Mouse (Mus musculus): ENCODE data around the gene AL732309.1. TPM values are rescaled to one million over a fixed set of nuclear protein-coding genes. Genes with fewer than 3 reads are reported as not detected.

Gene AL732309.1
- total RNA-seq (2021) = 1 to 10 TPM; 1.9 to 3.2 TPM

DNA sequence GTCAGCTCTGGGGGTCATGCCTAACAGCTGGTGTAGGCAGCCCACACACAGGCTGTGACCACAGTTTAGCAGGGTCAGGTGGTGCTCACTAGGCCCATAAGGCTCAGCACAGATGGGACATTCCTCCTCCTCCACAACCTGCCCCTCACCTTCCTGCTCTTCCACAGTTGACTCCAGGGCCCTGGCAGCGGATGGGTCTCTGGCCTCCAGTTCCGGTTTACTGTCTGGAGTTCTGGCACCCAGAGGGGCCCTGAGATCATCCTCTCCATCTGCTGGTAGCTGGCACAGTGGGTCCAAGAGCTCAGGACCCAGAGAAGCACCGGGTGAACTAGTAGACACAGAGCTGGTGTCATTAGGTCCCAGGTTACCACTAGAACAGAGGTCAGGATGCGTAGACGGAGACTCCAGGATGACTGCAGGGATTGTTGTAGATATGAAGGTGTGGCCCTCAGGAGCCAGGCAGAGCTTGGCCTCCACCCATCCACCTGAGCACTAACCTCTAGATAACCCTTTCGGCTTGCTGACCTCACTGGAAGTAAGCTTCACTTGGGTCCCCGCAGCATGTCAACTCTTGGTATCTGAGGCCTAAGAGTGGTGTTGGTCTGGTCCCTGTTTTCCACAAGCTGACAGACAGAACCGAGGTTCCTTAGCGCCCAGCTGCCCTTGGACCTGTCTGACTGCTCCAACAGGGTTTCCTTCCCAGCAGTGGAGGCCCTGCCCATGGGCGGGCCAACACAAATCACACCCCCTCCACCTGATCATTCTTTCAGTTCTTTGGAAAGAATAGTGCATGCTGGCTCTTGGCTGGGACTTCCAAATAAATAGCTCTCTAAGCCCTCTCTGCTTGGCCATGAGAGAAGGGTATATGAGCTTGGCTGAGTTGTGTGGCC is at the start of gene AL732309.1:
Gene AL732309.1 (minus strand): TSS at position 681 of the 890 bp plus-strand sequence.
- intact Hi-C loops (cut with DNase I) = no loop called here
- DNase-seq (ENCODE audit: low spot score in 2 of 2) = no peak

DNA sequence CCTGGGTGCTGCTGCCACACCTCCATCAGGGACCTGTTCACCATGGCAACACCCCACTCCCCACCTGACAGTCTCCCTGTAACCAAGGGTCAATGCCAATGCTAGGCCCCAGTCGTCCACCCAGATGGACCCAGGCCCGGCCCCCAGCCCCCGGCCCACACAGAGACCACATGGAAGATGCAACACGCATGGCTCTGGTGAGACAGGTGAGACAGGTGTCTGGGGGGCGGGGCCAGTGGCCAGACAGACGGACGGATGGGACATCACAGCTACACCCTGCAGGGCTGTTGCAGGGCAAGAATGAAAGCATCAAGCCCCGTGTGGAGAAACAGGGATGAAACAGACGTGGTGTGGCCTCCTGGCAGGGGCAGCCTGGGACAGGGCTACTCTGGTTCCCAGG is 47.0 kb upstream of the AL732309.1 start:
- intact Hi-C loops (cut with DNase I) = loop anchor here (1.0 kb wide), 1 partner anchor 20 kb away; no protein-coding TSS in a partner anchor
- no peak for DNase-seq (ENCODE audit: low spot score in 2 of 2)

DNA sequence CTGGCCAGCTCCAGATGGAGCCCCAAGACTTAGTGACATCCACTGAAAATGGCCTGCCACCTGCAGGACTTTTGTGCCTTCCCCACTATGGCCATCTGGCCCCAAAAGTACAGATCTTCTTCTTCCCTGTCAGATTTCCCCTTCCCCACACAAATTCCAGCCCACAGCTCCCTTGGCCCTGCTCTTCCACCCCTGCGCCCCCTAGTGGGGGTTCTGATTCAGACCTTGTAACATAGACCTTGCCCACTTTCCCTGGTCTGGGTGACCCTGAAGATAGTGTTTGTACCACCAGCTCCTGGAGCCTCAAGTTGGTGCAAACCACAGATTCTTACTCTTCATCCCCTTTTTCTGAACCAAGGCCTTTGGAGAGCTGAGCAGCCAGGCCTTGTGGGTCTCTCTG is 46.2 kb upstream of the AL732309.1 start:
- intact Hi-C loops (cut with DNase I) = loop anchor here (1.0 kb wide), 1 partner anchor 20 kb away; no protein-coding TSS in a partner anchor
- peak; percentile 67 for DNase-seq (ENCODE audit: low spot score in 2 of 2)

- intact Hi-C loops (cut with DNase I) = no loop called here
- peak; percentile 59 to 60 for DNase-seq (ENCODE audit: low spot score in 2 of 2)
Observed at GRCm38 (mm10) chr2:25292054-25292544, 45.4 kb upstream of the AL732309.1 start.

DNA sequence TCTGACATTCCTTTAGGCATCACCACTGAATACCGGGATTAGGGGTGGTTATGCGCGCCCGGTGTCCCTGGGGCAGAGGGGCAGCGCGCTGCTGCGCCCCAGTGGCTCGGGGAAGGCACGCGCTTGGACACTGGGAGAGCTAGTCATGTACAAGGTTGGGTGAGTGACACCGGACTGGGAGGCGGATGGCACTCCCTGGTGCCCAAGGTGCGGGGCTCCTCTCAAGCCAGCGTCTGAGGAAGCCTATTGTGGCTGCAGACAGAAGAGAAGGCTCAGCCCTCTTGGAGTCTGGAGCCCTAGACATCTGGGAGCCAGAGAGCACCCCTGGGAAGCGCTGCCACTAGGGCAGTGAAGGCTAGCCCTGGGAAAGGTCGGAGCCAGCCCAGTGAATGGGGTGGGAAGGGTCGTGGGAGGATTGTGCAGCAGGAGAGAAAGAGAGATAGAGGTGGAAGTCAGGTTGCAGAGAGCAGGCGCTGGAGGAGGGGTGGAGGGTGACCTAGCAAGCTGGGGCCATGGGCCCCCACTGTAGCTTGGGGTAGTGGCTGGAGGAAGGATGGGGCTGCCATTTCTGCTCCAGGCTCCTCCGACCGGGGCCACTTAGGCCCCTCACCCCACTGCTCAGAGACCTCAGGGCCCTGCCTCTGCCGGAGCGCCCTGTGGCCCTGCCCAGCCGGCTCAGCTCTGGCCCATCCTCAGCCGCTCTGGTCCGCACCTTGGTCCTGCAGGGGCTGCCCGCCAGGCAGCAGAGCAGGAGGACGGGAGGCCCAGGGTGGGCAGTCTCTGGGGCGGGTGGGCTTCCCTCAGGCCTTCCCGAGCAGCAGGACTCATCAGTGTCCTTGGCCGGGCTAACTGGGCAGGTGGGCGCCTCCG is 44.8 kb upstream of the AL732309.1 start:
- no peak for DNase-seq (ENCODE audit: low spot score in 2 of 2)

GRCm38 (mm10) chr2:25290816-25291130 is 44.1 kb upstream of the AL732309.1 start:
- DNase-seq (ENCODE audit: low spot score in 2 of 2) = peak in 1 of 2 experiments; percentile 60
- intact Hi-C loops (cut with DNase I) = no loop called here

More for the DNA sequence above, 44.8 kb upstream of the AL732309.1 start:
- intact Hi-C loops (cut with DNase I) = no loop called here

- peak; percentile 75 to 78 for DNase-seq (ENCODE audit: low spot score in 2 of 2)
- intact Hi-C loops (cut with DNase I) = no loop called here
Observed at GRCm38 (mm10) chr2:25290101-25290815, 43.6 kb upstream of the AL732309.1 start.

GRCm38 (mm10) chr2:25289651-25290050 is 43.0 kb upstream of the AL732309.1 start, which contains the start of gene Lrrc26:
Gene Lrrc26, plus strand, starts transcription at chr2:25289915.
- no peak for DNase-seq (ENCODE audit: low spot score in 2 of 2)
- intact Hi-C loops (cut with DNase I) = no loop called here

- no peak for DNase-seq (ENCODE audit: low spot score in 2 of 2)
- intact Hi-C loops (cut with DNase I) = no loop called here
Observed at GRCm38 (mm10) chr2:25288734-25289345, 42.2 kb upstream of the AL732309.1 start.

DNA sequence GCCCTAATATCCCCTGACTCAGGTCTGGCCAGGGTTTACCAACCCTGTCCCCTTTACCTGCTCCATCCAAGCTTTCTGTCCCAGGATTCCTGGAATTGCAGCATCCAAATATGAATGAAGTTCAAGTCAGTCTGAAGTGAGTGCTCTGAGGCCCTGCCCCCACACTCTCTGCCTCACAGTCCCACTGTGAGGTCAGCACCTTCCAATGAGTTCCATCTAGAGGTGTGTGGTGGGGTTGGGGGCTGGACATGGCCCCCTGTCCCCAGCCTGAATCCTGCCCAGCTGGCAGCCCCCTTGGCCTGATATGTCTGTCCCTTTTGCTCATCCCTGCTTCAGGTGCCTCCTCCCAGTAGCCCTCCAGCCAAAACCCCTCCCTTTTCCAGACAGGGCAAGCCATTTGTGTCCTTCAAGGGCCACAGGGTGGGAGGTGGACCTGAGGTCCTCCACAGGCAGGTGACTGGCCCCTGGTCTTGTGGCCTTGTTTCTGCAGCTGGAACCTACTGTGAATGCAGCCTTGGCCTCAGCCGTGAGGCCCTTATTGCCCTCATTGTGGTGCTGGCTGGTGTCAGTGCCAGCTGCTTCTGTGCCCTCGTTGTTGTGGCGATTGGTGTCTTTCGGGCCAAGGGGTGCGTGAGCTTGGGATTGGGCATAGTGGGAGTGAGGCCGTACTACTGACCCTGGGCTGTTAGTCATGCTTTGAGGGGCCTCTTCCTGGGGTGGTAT is 41.4 kb upstream of the AL732309.1 start, which contains the start of gene Tmem210:
Gene Tmem210 (plus strand): TSS at position 219 of the 723 bp plus-strand sequence.
- no peak for DNase-seq (ENCODE audit: low spot score in 2 of 2)
- intact Hi-C loops (cut with DNase I) = no loop called here

GRCm38 (mm10) chr2:25286837-25287636 is 40.4 kb upstream of the AL732309.1 start:
- intact Hi-C loops (cut with DNase I) = no loop called here
- DNase-seq (ENCODE audit: low spot score in 2 of 2) = no peak

DNA sequence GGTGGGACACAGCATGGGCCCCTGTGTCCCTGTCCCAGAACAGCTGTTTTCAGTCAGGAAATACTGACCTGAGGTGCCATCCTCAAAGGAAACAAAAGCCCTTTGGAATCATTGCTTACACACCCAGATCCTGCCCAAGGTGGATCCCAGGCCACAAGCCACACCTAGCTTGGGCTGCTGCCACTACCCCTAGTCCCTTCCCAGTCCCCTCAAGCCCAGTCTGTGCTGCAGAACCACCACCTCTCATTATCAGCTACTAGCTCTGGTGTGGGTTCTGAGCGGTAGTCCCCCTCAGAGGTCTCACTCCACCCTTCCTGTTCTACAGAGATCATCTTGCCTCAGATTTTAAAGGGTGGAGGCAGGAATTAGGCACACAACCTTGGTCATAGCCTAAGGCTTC is 39.7 kb upstream of the AL732309.1 start:
- intact Hi-C loops (cut with DNase I) = no loop called here
- no peak for DNase-seq (ENCODE audit: low spot score in 2 of 2)

DNA sequence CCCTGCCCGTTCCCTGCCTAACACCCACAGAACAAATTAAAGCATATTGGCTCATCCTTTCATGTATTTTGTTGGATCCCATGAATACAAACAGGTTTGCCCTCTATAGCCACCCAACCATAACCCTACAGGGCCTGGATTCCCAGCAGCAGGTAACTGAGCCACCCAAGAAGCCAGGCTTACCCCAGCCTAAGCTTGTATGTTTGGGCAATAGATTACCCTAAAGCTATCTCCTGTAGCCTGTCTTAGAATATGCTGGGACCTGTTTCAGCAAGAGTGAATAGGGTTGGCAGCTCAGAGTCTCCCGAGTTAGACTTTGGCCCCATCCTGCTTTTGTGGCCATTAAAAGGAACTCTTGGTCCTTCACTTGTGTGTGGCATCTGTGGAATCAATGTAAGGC is 38.9 kb upstream of the AL732309.1 start:
- intact Hi-C loops (cut with DNase I) = no loop called here
- no peak for DNase-seq (ENCODE audit: low spot score in 2 of 2)

DNA sequence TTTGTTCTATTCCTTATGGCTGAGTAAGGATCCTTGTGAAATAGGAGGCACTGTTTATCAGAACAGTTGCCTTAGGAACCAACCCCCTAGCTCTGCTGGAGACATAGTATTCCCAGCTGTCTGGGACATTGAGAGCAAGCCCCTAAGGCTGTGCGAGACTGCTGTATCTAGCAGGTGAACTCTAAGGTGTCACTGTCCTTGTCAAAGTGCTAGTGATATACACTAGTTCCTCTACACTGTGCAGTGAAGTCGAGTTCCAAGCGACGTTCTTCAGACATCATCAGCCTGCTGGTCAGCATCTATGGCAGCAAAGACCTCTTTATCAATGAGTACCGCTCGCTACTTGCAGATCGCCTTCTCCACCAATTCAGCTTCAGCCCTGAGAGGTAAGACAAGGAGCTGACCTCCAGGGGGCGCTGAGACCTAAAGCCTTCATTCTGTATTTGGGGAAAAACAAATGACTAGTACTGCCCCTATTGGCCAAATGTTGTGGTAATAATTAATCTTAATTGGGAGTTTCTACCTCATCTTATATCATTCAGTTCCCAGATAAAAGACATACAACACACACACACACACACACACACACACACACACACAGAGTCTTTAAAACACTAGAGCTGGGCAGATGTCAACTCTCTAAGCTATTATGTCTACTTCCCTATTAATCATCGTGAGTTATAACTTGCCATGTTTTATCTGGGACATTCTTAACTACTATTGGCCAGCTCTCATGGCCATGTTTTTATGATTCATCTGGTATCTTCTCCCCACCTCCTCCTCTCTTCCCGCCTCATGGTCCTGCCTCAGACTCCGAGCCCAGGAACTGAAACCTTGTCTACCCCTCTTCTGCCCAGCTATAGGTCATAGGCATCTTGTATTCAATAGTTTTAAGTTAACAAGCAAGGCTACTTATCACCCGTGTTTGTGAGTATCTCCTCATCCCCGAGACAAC is 32.5 kb upstream of the AL732309.1 start:
- intact Hi-C loops (cut with DNase I) = loop anchor here (5.0 kb wide), 1 partner anchor 123 kb away; no protein-coding TSS in a partner anchor

DNA sequence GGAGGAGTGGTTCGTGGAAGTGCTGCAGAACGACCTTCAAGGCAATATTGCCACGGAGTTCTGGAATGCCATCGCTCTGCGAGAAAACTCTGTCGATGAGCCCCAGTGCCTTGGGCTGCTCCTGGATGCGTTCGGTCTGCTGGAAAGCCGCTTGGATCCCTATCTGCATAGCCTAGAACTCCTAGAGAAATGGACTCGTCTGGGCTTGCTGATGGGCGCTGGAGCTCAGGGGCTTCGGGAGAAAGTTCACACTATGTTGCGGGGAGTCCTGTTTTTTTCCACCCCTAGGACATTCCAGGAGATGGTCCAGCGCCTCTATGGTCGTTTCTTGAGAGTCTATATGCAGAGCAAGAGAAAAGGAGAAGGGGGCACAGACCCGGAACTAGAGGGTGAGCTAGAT is 26.3 kb upstream of the AL732309.1 start:
- intact Hi-C loops (cut with DNase I) = loop anchor here (1.0 to 5.0 kb wide), 2 partner anchors 20 to 59 kb away; partner anchors contain the start of gene Man1b1

More for the DNA sequence above, 32.5 kb upstream of the AL732309.1 start:
- peak in 1 of 2 experiments; percentile 74 for DNase-seq (ENCODE audit: low spot score in 2 of 2)

GRCm38 (mm10) chr2:25272515-25272914 is 25.9 kb upstream of the AL732309.1 start:
- intact Hi-C loops (cut with DNase I) = loop anchor here (5.0 kb wide), 1 partner anchor 60 kb away; the partner anchor contains the start of gene Man1b1
- DNase-seq (ENCODE audit: low spot score in 2 of 2) = no peak

More for the DNA sequence above, 26.3 kb upstream of the AL732309.1 start:
- no peak for DNase-seq (ENCODE audit: low spot score in 2 of 2)
